Mouse (Mus musculus): Measurements from ENCODE around the gene Klk8.

Gene Klk8

DNA sequence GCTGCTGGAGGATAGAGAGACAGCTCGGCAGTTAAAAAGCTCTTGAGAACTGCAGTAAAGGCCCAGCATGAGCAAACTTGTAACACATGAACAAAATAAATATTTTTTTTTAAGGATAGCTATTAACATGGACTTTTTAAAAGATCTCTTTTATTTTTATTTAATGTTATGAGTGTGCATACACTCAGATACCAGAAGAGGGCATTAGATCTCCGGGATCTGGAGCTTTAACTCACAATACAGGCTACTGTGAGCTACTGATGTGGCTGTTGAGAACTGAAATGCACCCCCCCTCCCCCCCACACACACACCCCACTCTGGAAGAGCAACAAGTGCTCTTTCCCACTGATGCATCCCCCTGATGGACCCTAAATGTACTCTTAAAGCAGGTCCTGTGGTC lies 8.1 kb upstream of the Klk8 start:
- DNase-seq (ENCODE audit: low spot score in 2 of 2), result no peak

GRCm38 (mm10) chr7:43791591-43791990 lies 5.8 kb upstream of the Klk8 start, which contains the start of gene Klk9:
Gene Klk9 (plus strand): TSS chr7:43791891.
- DNase-seq (ENCODE audit: low spot score in 2 of 2), result no peak

DNA sequence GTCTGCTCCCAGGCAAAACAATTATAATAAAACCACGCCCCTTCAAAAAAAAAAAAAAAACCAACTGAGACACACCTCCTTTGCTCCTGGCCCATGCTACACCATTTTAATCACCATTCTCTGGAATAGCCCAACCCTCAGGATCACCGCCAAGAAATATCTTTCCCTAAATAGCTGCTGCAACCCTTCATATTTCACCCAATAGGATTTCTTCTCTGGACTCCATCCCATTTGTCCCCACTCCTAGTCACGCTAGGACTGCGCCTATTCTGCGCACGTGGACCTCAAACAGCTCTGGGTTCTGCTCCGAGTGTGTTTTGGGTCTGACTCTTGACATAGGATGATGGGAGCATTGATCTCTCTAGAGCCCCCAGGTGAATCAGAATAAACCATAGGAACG lies 1.0 kb upstream of the Klk8 start:
- no peak for DNase-seq (ENCODE audit: low spot score in 2 of 2)

GRCm38 (mm10) chr7:43797844-43798462 lies 576 bp downstream of the Klk8 start:
- DNase-seq (ENCODE audit: low spot score in 2 of 2), result no peak

GRCm38 (mm10) chr7:43799876-43800275 lies 2.5 kb downstream of the Klk8 start:
- DNase-seq (ENCODE audit: low spot score in 2 of 2), result no peak

GRCm38 (mm10) chr7:43810994-43811393 lies 13.6 kb downstream of the Klk8 start, which contains the start of gene Klk7:
Gene Klk7 (plus strand): TSS chr7:43811294.
- no peak for DNase-seq (ENCODE audit: low spot score in 2 of 2)

DNA sequence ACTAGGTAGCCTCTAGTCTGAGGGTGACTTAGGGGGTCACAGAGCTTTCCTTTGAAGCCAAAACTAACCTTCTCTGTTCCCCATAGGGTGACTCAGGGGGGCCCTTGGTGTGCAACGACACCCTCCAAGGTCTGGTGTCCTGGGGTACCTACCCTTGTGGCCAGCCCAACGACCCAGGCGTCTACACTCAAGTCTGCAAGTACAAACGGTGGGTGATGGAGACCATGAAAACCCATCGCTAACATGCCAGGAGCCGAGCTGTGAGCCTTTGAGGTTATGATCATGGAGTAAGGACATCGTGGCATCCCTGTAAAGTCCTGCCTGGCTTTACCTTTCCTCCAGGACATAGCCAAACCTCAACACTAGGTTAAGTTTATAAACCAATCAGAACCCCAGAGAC lies 17.8 kb downstream of the Klk8 start:
- DNase-seq (ENCODE audit: low spot score in 2 of 2), result no peak

GRCm38 (mm10) chr7:43816746-43817145 lies 19.4 kb downstream of the Klk8 start:
- DNase-seq (ENCODE audit: low spot score in 2 of 2), result no peak

DNA sequence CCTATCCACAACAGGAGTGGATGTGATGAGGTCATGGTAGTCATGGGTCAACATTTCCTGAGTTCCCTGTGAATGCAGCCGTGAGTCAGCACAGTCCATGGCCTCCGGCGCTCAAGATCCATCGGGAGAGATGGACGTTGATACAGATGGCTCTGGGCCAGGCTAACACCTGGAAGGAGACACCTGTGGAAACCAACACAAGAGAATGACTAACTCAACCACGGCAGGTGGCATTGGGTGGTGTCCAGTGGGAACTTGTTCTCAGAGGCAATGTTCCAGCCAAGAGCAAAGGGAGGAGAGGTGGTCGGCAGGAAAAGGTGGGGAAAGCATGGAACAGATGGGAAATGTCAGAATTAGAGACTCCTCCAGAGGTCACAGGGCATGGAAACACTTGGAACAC lies 24.2 kb downstream of the Klk8 start:
- DNase-seq (ENCODE audit: low spot score in 2 of 2), result no peak

DNA sequence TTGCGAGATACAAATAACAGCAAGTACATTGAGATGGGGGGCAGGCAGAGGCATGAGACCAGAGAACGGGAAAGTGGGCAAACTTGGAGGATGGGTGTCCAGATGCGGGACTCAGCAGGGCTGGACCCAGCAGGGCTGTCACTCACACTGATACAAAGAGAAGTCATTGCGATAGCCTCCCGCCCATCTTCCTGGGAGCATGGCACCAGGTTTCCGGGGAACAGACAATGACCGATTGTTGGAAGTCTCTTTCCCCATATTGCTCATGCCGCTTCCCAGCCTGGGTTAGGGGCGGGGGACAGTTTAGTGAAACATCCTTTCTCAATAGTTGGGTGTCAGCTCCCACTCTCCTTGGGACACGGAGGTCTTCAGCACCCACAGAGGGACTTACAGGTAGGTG lies 26.8 kb downstream of the Klk8 start, which contains the start of gene Klk6:
Gene Klk6, plus strand, starts transcription at position 301 of the 400 bp plus-strand sequence.
- DNase-seq (ENCODE audit: low spot score in 2 of 2), result no peak

DNA sequence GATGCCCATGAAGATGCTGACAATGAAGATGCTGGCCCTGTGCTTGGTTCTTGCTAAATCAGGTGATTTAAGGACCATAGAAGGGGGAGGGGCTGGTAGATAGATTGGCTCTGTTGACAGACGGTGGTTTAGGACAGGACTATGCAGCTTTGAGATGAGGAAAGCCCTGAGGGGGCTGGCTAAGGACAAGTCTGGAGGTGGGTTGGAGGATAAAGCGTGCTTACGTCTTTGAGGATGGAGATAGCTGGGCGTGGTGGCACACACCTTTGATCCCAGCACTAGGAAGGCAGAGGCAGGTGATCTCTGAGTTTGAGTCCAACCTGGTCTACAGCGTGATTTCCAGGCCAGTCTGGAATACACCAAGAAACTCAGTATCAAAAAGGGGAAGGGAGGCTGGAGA lies 28.7 kb downstream of the Klk8 start:
- no peak for DNase-seq (ENCODE audit: low spot score in 2 of 2)

GRCm38 (mm10) chr7:43827706-43828105 lies 30.3 kb downstream of the Klk8 start:
- no peak for DNase-seq (ENCODE audit: low spot score in 2 of 2)

DNA sequence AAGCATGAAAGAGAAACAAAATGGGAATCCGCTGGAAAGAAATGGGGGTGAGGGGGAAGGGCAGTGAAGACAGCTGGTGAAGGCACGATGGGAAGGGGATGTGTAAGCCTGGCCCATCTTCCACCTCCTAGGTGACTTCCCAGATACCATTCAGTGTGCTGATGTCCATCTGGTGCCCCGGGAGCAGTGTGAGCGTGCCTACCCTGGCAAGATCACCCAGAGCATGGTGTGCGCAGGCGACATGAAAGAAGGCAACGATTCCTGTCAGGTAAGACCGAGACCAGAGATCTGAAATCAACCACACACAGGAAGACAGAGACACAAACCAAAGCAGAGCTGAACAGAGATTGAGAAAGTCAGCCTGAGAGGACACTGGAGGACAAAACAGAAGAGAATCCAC lies 31.6 kb downstream of the Klk8 start:
- DNase-seq (ENCODE audit: low spot score in 2 of 2), result no peak

DNA sequence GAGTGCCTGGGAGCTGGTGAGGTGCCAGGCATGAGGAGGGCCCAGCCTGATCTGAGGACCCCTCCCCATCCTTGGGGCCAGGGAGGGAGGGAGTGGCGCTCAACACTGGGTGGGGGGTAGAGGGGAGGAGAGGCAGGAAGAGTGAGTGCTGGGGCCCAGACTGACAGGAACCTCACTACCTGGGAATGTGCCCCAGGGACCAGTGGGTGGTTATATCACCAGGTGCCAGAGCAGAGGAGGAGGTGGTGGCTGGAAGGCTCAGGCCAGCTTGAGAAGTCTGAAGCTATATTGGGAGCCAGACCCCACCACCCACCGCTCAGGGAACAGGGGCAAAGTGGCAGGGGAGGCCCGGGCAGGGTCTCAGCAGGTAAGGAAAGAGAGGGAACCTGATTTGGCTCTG lies 44.3 kb downstream of the Klk8 start, which contains the start of gene Klk5:
Gene Klk5, plus strand, starts transcription at position 271 of the 400 bp plus-strand sequence.
- no peak for DNase-seq (ENCODE audit: low spot score in 2 of 2)

DNA sequence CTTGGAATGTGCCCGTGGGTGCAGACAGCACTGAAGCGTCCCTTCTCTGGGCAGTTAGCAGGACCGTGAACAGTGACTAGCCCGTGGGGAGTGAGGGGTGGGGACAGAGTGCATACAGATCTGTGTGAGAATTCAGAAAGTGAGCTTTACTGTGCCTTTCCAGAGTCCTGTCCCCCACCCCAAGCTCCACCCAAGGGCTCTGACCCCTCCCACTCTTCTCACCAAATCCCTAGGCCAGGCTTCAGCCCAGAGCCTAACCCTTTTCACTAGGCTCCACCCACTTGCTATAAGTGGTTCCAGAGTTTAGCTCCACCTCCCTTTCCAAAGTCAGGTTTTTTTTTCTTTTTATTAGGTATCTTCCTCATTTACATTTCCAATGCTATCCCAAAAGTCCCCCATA lies 46.4 kb downstream of the Klk8 start:
- no peak for DNase-seq (ENCODE audit: low spot score in 2 of 2)

- no peak for DNase-seq (ENCODE audit: low spot score in 2 of 2)
These were observed 54.2 kb downstream of the Klk8 start for GRCm38 (mm10) chr7:43851616-43852015.

Measured in spleen, postnatal 14 days (tissue).